Mouse (Mus musculus): ENCODE measurements around the gene Ntn3.

DNA sequence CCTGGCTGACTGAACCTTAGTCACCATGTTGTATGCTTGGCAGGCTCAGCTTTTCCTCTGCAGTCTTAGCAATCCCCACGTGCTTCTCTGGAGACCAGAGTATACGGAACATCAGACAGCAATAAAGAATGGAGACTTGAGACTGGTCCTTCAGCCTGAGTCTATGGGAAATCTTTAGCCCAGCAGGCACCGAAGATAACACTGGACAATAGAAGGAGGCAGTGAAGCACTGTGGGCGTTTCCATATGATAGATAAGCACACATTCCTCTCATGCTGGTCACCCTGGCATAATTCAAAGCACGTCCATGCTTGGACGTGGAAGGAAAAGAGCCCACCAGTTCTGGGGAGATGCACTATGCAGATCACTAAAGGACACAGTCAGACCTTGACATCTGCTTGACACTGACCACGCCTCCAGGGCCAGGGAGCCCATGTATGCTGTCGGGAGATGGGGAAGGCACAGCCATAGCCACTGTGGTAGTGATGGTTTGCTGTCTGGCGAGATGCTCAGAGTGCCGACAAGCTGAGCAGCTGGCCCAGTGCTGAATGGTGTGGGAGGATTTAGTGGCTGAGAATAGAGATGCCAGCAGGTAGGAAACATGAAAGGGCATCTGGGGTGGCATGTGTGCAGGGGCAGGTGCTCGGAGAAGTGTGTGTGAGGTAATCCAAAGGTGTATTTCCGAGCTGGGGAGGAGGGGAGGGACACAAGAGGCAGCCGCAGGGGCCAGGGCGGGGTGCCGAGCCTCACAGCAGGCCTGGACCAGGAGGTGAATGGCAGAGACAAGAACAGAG lies 12.1 kb downstream of the Ntn3 start:
- TF ChIP-seq CTCF (IDR thresholded peaks at IDR 0.05; ENCODE audit: low read depth) (no peak), EP300 (IDR thresholded peaks at IDR 0.05; ENCODE audit: low read depth) (no peak)

Data from liver, postnatal 0 days (tissue).